Comparison of ENCODE assay signal across 10 mouse cellular contexts in genomic region chr9:116511450-116511849, GRCm38 (mm10).
A peak's percentile ranks its signal among the peaks of the same experiment; 100 is the strongest.
DNase-seq lines count a peak whose midpoint lies in the region; ATAC-seq and TF ChIP-seq lines count a peak whose summit lies in the region.
"Had no signal": no experiment of that assay in that cellular context is flagged by ENCODE, and none has a peak within 500 bp of the region (broad histone marks: within the 10 kb centered on the region; RNA-seq: fewer than 3 reads in every experiment).

No protein-coding gene starts in this region.

- in situ Hi-C loops in CH12.LX (cut with MboI; ENCODE audit: low pct_ligation_motif_present, low pct_unique_long_range_greater_than_20kb, low sequenced_read_pairs), result no loop called here

- no peak overlapping the region for H3K9ac ChIP-seq in CH12.LX (ENCODE audit: insufficient read depth, low read depth)
- H3K9ac ChIP-seq: embryonic facial prominence, embryonic 12.5 days; neural tube, embryonic 12.5 days had no signal

- dilution Hi-C loops in CH12.LX (cut with MboI; ENCODE audit: extremely low pct_ligation_motif_present, extremely low pct_unique_long_range_greater_than_20kb, low sequenced_read_pairs), result no loop called here

- no peak overlapping the region for H3K4me3 ChIP-seq in CH12.LX (replicated peaks in 1 of 3; ENCODE audit: low read depth in 2 of 3, low read length in 2 of 3, poor library complexity in 1 of 3)
- H3K4me3 ChIP-seq: embryonic facial prominence, embryonic 12.5 days; neural tube, embryonic 12.5 days had no signal

- no peak overlapping the region for H3K4me2 ChIP-seq in CH12.LX (ENCODE audit: insufficient read depth, low read depth, poor library complexity, severe bottlenecking)
- H3K4me2 ChIP-seq: embryonic facial prominence, embryonic 12.5 days; neural tube, embryonic 12.5 days had no signal

- ATAC-seq in CD4-positive, CD25-positive, alpha-beta regulatory T cell, adult 4 months, result no peak

- no peak for TF ChIP-seq POLR2A in CH12.LX (IDR thresholded peaks at IDR 0.05; ENCODE audit: low read depth, low read length)

- H3K9me3 ChIP-seq in CH12.LX (replicated peaks; ENCODE audit: low read length), result no peaks in the 10 kb centered on the region
- H3K9me3 ChIP-seq: embryonic facial prominence, embryonic 12.5 days; neural tube, embryonic 12.5 days had no signal

- peak; percentile 25 to 67; a peak in 3 of 4 replicates for TF ChIP-seq CTCF in CH12.LX (conservative IDR thresholded peaks at IDR 0.05 in 1 of 2, IDR thresholded peaks at IDR 0.05 in 1 of 2; ENCODE audit: low read depth in 2 of 2, low read length in 2 of 2)

- H3K79me2 ChIP-seq in CH12.LX (replicated peaks; ENCODE audit: control insufficient read depth, extremely low read depth, insufficient read depth, poor library complexity, severe bottlenecking), result no peaks in the 10 kb centered on the region

- no peak overlapping the region for H3K27ac ChIP-seq in CH12.LX (ENCODE audit: insufficient read depth, low read depth)
- H3K27ac ChIP-seq: embryonic facial prominence, embryonic 12.5 days; neural tube, embryonic 12.5 days had no signal

- H3K4me1 ChIP-seq in CH12.LX (ENCODE audit: control insufficient read depth in 1 of 2, insufficient read depth in 2 of 2), result 0 out of 4 replicates have a peak, but pooled peaks cover 0 to 2% of the 10 kb centered on the region in 2 experiments
- H3K4me1 ChIP-seq: embryonic facial prominence, embryonic 12.5 days; neural tube, embryonic 12.5 days had no signal

- peak; percentile 50 for TF ChIP-seq RAD21 in CH12.LX (IDR thresholded peaks at IDR 0.05; ENCODE audit: low read depth, low read length)

- no peaks in the 10 kb centered on the region for H3K36me3 ChIP-seq in CH12.LX (replicated peaks in 1 of 2; ENCODE audit: control insufficient read depth in 1 of 2, insufficient read depth in 1 of 2, low read length in 1 of 2)
- H3K36me3 ChIP-seq: embryonic facial prominence, embryonic 12.5 days; neural tube, embryonic 12.5 days had no signal

- no peaks in the 10 kb centered on the region for H3K27me3 ChIP-seq in CH12.LX (replicated peaks)
- H3K27me3 ChIP-seq: embryonic facial prominence, embryonic 12.5 days; neural tube, embryonic 12.5 days had no signal

- intact Hi-C loops in heart, postnatal 10 days (cut with DNase I), result loop anchor here (2.0 kb wide), 2 partner anchors 85 to 451 kb away; no protein-coding TSS in a partner anchor

- no peak for TF ChIP-seq EP300 in CH12.LX (IDR thresholded peaks at IDR 0.05; ENCODE audit: low read length)

- DNase-seq in CD4-positive, CD25-positive, alpha-beta regulatory T cell, adult 2 months (ENCODE audit: low read depth, low spot score), result peak; percentile 33
- DNase-seq in kidney, postnatal 14 days, result peak; percentile 19
- DNase-seq in kidney, adult 18-20 months, result no peak
- peak; percentile 33 for DNase-seq in CH12.LX (ENCODE audit: extremely low read depth)
- DNase-seq in heart, postnatal 10 days, result peak; percentile 25 to 34
- no peak for DNase-seq in MN1 (ENCODE audit: low spot score)
- no peak for DNase-seq in spleen, postnatal 4 days (ENCODE audit: low spot score in 2 of 2)

TF ChIP-seq in CH12.LX, 34 proteins besides CTCF, POLR2A, EP300 and RAD21:
- no peak for TF ChIP-seq TBP (conservative IDR thresholded peaks at IDR 0.05; ENCODE audit: low read depth, low read length)
- TF ChIP-seq SMC3 (IDR thresholded peaks at IDR 0.05; ENCODE audit: low read depth, low read length), result peak; percentile 68

Comparison
In these comparisons a context has a peak if more than half of its experiments do, and no peak if none do; other contexts are left out.
1. DNase-seq: peak in CD4-positive, CD25-positive, alpha-beta regulatory T cell, adult 2 months (single experiment), kidney, postnatal 14 days (single experiment), CH12.LX (single experiment) and heart, postnatal 10 days (2 of 2); none in kidney, adult 18-20 months (single experiment), MN1 (single experiment) and spleen, postnatal 4 days (0 of 2).